10 mouse cellular contexts compared by ENCODE assay signal in the genomic region with DNA sequence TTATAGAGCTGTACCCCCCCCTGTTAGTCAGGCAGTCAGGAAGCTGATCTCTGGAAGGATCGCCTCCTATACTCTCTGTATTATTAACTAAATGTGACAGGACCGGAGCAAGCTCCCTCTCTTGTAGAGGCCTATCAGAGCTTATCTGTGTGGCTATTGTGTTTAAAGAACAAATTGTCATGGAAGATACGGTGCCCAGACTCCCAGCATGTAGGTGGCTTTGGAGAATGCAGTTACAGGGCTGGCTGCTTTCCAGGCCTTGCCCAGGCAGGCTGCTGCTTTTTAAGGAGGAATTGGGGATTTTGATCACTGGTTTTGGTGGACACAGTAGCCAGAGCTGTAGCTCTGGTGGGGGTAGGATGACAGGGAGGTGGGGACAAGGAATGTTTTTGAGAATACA.
DNase-seq lines count a peak whose midpoint lies in the region; ATAC-seq and TF ChIP-seq lines count a peak whose summit lies in the region.
"Had no signal": no experiment of that assay in that cellular context is flagged by ENCODE, and none has a peak within 500 bp of the region (broad histone marks: within the 10 kb centered on the region; RNA-seq: fewer than 3 reads in every experiment).

No protein-coding gene starts in this region.

- no peak overlapping the region for H3K9ac ChIP-seq in kidney, embryonic 14.5 days (ENCODE audit: low read depth, low read length)
- H3K9ac ChIP-seq in forebrain, embryonic 11.5 days (ENCODE audit: low read length): no peak overlapping the region
- H3K9ac ChIP-seq: neural tube, embryonic 13.5 days had no signal

- H3K27me3 ChIP-seq in kidney, embryonic 14.5 days (ENCODE audit: control insufficient read depth, insufficient read depth, low read length): no peaks in the 10 kb centered on the region
- H3K27me3 ChIP-seq in Patski: no peaks in the 10 kb centered on the region
- H3K27me3 ChIP-seq in forebrain, embryonic 11.5 days (ENCODE audit: control insufficient read depth, insufficient read depth, low read length): no peaks in the 10 kb centered on the region
- H3K27me3 ChIP-seq: neural tube, embryonic 13.5 days had no signal

- no peak for TF ChIP-seq CTCF in Patski (IDR thresholded peaks at IDR 0.05)

- POLR2A ChIA-PET in Patski (lab: Charles Lee): interaction anchor here (0.6 to 2.0 kb wide), 3 partner anchors 12 to 34 kb away, joined by 3 to 4 read pairs (median 3); no protein-coding TSS in a partner anchor

- 45% methylated on average over 3 of the region's 3 CpGs for WGBS in kidney, embryonic 14.5 days
- WGBS in forebrain, embryonic 11.5 days: 50% methylated on average over 3 of the region's 3 CpGs

- no peak overlapping the region for H3K4me2 ChIP-seq in kidney, embryonic 14.5 days (replicated peaks; ENCODE audit: low read depth, low read length)
- H3K4me2 ChIP-seq in forebrain, embryonic 11.5 days (ENCODE audit: low read depth, low read length, severe bottlenecking): no peak overlapping the region
- H3K4me2 ChIP-seq: neural tube, embryonic 13.5 days had no signal

- H3K27ac ChIP-seq in kidney, embryonic 14.5 days (ENCODE audit: low read depth, low read length): no peak overlapping the region
- no peak overlapping the region for H3K27ac ChIP-seq in forebrain, embryonic 11.5 days (ENCODE audit: low read depth, low read length)
- H3K27ac ChIP-seq: neural tube, embryonic 13.5 days had no signal

- in situ Hi-C loops in Patski (cut with MboI; ENCODE audit: low pct_unique_long_range_greater_than_20kb): no loop called here

- H3K4me1 ChIP-seq in kidney, embryonic 14.5 days (ENCODE audit: control insufficient read depth, insufficient read depth, low read length): peaks cover 20% of the 10 kb centered on the region
- no peaks in the 10 kb centered on the region for H3K4me1 ChIP-seq in forebrain, embryonic 11.5 days (replicated peaks; ENCODE audit: control insufficient read depth, insufficient read depth, low read length)

- no peak for ATAC-seq in kidney, embryonic 14.5 days (ENCODE audit: low FRiP score, low TSS enrichment)
- ATAC-seq in Patski: peak; percentile 42
- ATAC-seq in forebrain, embryonic 11.5 days (replicated peaks; ENCODE audit: low FRiP score): no peak

- peak; percentile 48 for DNase-seq in kidney, postnatal 10 days
- no peak for DNase-seq in Patski (ENCODE audit: low read depth, low spot score)
- peak; percentile 1 for DNase-seq in c-Kit-positive CD71-positive TER-119-negative erythroid progenitor cells, embryonic 14.5 days (ENCODE audit: low read depth)
- DNase-seq in lung, postnatal 36 days: peak; percentile 42
- no peak for DNase-seq in forebrain, embryonic 11.5 days (ENCODE audit: low spot score)
- no peak for DNase-seq in thymus, postnatal 10 days (ENCODE audit: low spot score in 2 of 2)
- DNase-seq in B cell, adult 2 months: no peak
- DNase-seq: gastrocnemius, postnatal 25 days had no signal

- CTCF ChIA-PET in Patski (lab: Charles Lee): interaction anchor here (1.0 to 2.7 kb wide), 10 partner anchors 9 to 501 kb away, joined by 3 to 11 read pairs (median 4); no protein-coding TSS in a partner anchor

- H3K36me3 ChIP-seq in kidney, embryonic 14.5 days (ENCODE audit: control insufficient read depth, insufficient read depth, low read length): peaks cover 14% of the 10 kb centered on the region; the same call in 1 of the 2 replicates
- no peaks in the 10 kb centered on the region for H3K36me3 ChIP-seq in forebrain, embryonic 11.5 days (ENCODE audit: control insufficient read depth, insufficient read depth, low read length)
- H3K36me3 ChIP-seq: neural tube, embryonic 13.5 days had no signal

- H3K9me3 ChIP-seq in kidney, embryonic 14.5 days (ENCODE audit: control insufficient read depth, low read length): no peaks in the 10 kb centered on the region
- H3K9me3 ChIP-seq in forebrain, embryonic 11.5 days (ENCODE audit: control insufficient read depth, low read length): no peaks in the 10 kb centered on the region
- H3K9me3 ChIP-seq: neural tube, embryonic 13.5 days had no signal

- no peak overlapping the region for H3K4me3 ChIP-seq in kidney, embryonic 14.5 days (ENCODE audit: low read length)
- H3K4me3 ChIP-seq in forebrain, embryonic 11.5 days (ENCODE audit: low read depth, low read length): no peak overlapping the region
- H3K4me3 ChIP-seq: neural tube, embryonic 13.5 days had no signal

Comparison
In these comparisons a context has a peak if more than half of its experiments do, and no peak if none do; other contexts are left out.
1. DNase-seq: peak in kidney, postnatal 10 days (single experiment), c-Kit-positive CD71-positive TER-119-negative erythroid progenitor cells, embryonic 14.5 days (single experiment) and lung, postnatal 36 days (single experiment); none in Patski (single experiment), forebrain, embryonic 11.5 days (single experiment), thymus, postnatal 10 days (0 of 2) and B cell, adult 2 months (0 of 2).